Mouse (Mus musculus): ENCODE data around the gene Cep128.

Gene Cep128

GRCm38 (mm10) chr12:91176808-91177526 lies 207.2 kb downstream of the Cep128 start:
- DNase-seq (ENCODE audit: low spot score), result no peak

GRCm38 (mm10) chr12:91171613-91172012 lies 212.6 kb downstream of the Cep128 start:
- no peak for DNase-seq (ENCODE audit: low spot score)

GRCm38 (mm10) chr12:91161015-91161730 lies 223.0 kb downstream of the Cep128 start:
- DNase-seq (ENCODE audit: low spot score), result no peak

GRCm38 (mm10) chr12:91158481-91158880 lies 225.7 kb downstream of the Cep128 start:
- DNase-seq (ENCODE audit: low spot score), result no peak

- no peak for DNase-seq (ENCODE audit: low spot score)
Observed at GRCm38 (mm10) chr12:91154052-91154451, 230.2 kb downstream of the Cep128 start.

- no peak for DNase-seq (ENCODE audit: low spot score)
Observed at GRCm38 (mm10) chr12:91149152-91149551, 235.1 kb downstream of the Cep128 start.

- DNase-seq (ENCODE audit: low spot score), result no peak
Observed at GRCm38 (mm10) chr12:91134740-91135517, 249.3 kb downstream of the Cep128 start.

- DNase-seq (ENCODE audit: low spot score), result no peak
Observed at GRCm38 (mm10) chr12:91115054-91115453, 269.2 kb downstream of the Cep128 start.

- no peak for DNase-seq (ENCODE audit: low spot score)
Observed at GRCm38 (mm10) chr12:91103316-91103715, 280.9 kb downstream of the Cep128 start.

- DNase-seq (ENCODE audit: low spot score), result no peak
Observed at GRCm38 (mm10) chr12:91097869-91098268, 286.3 kb downstream of the Cep128 start.

GRCm38 (mm10) chr12:91096197-91096596 lies 288.0 kb downstream of the Cep128 start:
- DNase-seq (ENCODE audit: low spot score), result no peak

- no peak for DNase-seq (ENCODE audit: low spot score)
Observed at GRCm38 (mm10) chr12:91088271-91088670, 295.9 kb downstream of the Cep128 start.

- DNase-seq (ENCODE audit: low spot score), result no peak
Observed at GRCm38 (mm10) chr12:91085967-91086366, 298.2 kb downstream of the Cep128 start.

GRCm38 (mm10) chr12:91075600-91075999 lies 308.6 kb downstream of the Cep128 start:
- DNase-seq (ENCODE audit: low spot score), result no peak

GRCm38 (mm10) chr12:91070551-91071045 lies 313.6 kb downstream of the Cep128 start:
- DNase-seq (ENCODE audit: low spot score), result no peak

GRCm38 (mm10) chr12:91067083-91067441 lies 317.1 kb downstream of the Cep128 start:
- DNase-seq (ENCODE audit: low spot score), result no peak

- no peak for DNase-seq (ENCODE audit: low spot score)
Observed at GRCm38 (mm10) chr12:91066286-91067082, 317.7 kb downstream of the Cep128 start.

GRCm38 (mm10) chr12:91065423-91065822 lies 318.8 kb downstream of the Cep128 start:
- DNase-seq (ENCODE audit: low spot score), result no peak

GRCm38 (mm10) chr12:91064368-91064999 lies 319.7 kb downstream of the Cep128 start:
- no peak for DNase-seq (ENCODE audit: low spot score)

- DNase-seq (ENCODE audit: low spot score), result no peak
Observed at GRCm38 (mm10) chr12:91063337-91064015, 320.7 kb downstream of the Cep128 start.

GRCm38 (mm10) chr12:91062681-91063080 lies 321.5 kb downstream of the Cep128 start:
- no peak for DNase-seq (ENCODE audit: low spot score)

Measured in testis, postnatal 14 days (tissue).